Mouse (Mus musculus): ENCODE results near the gene Ap2a2. TPM values are rescaled to one million over a fixed set of nuclear protein-coding genes. Genes with fewer than 3 reads are reported as not detected.

Gene Ap2a2
- 104 TPM in 2 replicates for polyA plus RNA-seq (2014; fragmentation: Nextera tagmentation; extraction: Ambion mirVana)

DNA sequence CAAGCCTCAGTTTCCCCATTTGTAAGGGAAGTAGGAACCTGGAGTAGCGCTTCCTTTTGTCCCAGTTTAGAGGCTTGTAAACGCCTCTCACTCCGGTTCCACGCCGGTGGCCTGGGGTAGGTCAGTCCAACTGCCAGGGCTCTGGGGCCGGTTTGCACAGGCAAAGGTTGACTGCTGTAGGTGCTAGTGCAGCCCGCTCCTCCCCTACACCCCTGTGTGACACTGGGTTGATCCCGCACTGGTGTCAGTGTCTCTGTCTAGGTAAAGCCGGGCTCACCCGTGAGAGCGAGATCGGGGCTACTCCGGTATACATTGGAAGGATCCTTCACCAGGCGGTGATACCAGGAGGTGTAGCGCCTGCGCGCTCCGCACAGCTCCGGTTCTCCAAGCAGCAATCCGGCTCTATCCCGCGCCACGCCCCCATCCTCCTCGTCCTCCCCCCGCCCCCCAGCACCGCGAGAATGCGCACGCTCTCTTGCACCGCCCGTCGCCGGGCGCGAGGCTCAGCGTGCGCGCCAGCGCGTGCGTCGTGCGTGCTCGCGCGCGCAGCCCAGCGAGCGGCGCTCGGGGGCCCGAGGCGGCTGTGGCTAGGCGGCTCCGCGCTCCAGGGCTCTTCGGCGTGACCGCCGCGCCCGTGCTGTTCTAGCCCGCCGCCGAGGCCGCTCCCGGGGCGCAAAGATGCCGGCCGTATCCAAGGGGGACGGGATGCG, at the start of gene Ap2a2:
Ap2a2 (plus strand) TSS at position 492 of the 710 bp plus-strand sequence.
- WGBS = under 1% methylated on average over 65 of the region's 72 CpGs
- Histone ChIP-seq H3K4me2 (replicated peaks) (peak within 1 kb of the TSS; percentile 74), H3K36me3 (replicated peaks; ENCODE audit: control insufficient read depth, insufficient read depth) (peaks cover 4% of the 10 kb centered on the region; the same call in 1 of the 2 replicates), H3K4me1 (replicated peaks; ENCODE audit: control insufficient read depth, insufficient read depth, low read length) (peaks cover 23% of the 10 kb centered on the region), H3K9ac (peak within 1 kb of the TSS; percentile 88), H3K27me3 (ENCODE audit: control insufficient read depth, insufficient read depth, low read length) (no peaks in the 10 kb centered on the region), H3K9me3 (ENCODE audit: control insufficient read depth, low read length) (no peaks in the 10 kb centered on the region), H3K27ac (peak within 1 kb of the TSS; percentile 84), H3K4me3 (replicated peaks; ENCODE audit: low read length) (peak within 1 kb of the TSS; percentile 75)
- ATAC-seq (ENCODE audit: low FRiP score) = peak; percentile 95
- DNase-seq (ENCODE audit: low spot score) = peak; percentile 97

DNA sequence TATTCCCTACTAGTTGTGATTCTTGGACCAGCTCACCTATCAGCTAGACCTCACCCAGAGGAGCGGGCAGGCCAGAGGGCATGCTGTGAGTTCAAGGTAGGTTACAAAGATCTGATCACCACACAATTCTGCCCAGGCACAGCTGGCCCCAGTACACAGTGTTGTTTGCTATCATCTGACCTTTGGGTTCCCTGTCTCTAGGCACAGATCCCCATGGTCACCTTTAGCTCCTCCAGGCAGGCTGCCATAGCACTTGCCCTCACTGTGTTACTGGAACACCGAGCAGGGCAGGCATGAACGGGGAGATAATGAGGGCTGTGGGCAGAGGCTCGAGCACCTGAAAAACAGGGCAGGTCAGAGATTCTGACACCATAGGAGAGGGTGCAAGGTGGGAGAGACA, 44.3 kb upstream of the Ap2a2 start:
- no peaks in the 10 kb centered on the region for H3K4me1 ChIP-seq (replicated peaks; ENCODE audit: control insufficient read depth, insufficient read depth, low read length)
- no peak overlapping the region for H3K4me3 ChIP-seq (replicated peaks; ENCODE audit: low read length)
- 96% methylated on average over 4 of the region's 4 CpGs for WGBS
- no peak overlapping the region for H3K9ac ChIP-seq
- peaks cover 71% of the 10 kb centered on the region for H3K36me3 ChIP-seq (replicated peaks; ENCODE audit: control insufficient read depth, insufficient read depth)
- H3K9me3 ChIP-seq (ENCODE audit: control insufficient read depth, low read length) = no peaks in the 10 kb centered on the region
- no peaks in the 10 kb centered on the region for H3K27me3 ChIP-seq (ENCODE audit: control insufficient read depth, insufficient read depth, low read length)
- no peak for ATAC-seq (ENCODE audit: low FRiP score)
- H3K27ac ChIP-seq = no peak overlapping the region
- H3K4me2 ChIP-seq (replicated peaks) = no peak overlapping the region
- DNase-seq (ENCODE audit: low spot score) = no peak

- Histone ChIP-seq H3K27me3 (ENCODE audit: control insufficient read depth, insufficient read depth, low read length) (no peaks in the 10 kb centered on the region), H3K4me1 (replicated peaks; ENCODE audit: control insufficient read depth, insufficient read depth, low read length) (no peaks in the 10 kb centered on the region), H3K9ac (no peak overlapping the region), H3K4me3 (replicated peaks; ENCODE audit: low read length) (no peak overlapping the region), H3K9me3 (ENCODE audit: control insufficient read depth, low read length) (no peaks in the 10 kb centered on the region), H3K27ac (no peak overlapping the region), H3K36me3 (replicated peaks; ENCODE audit: control insufficient read depth, insufficient read depth) (peaks cover 68% of the 10 kb centered on the region), H3K4me2 (replicated peaks) (no peak overlapping the region)
- no peak for DNase-seq (ENCODE audit: low spot score)
- no peak for ATAC-seq (ENCODE audit: low FRiP score)
- WGBS = 73% methylated on average over 5 of the region's 5 CpGs
Measured at GRCm38 (mm10) chr7:141518296-141518695, 43.7 kb upstream of the Ap2a2 start.

DNA sequence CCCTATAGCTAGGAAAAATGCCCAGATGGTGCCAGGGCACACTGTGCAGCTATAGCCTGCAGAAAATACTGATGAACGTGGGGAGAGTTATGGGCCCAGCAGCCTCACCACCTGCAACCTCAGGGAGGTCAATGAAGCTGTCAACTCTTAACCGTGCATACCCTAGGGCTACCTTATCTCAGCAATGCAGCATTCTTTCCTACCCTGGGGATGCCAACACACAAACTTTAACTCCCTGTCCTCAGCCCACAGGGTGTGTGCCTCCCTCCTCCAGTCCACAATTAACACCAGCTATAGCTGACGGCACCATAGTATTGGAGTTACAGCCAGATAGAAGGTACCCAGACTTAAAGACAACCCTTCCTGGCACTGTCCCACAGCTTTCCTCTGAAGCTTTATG, 43.0 kb upstream of the Ap2a2 start:
- Histone ChIP-seq H3K36me3 (replicated peaks; ENCODE audit: control insufficient read depth, insufficient read depth) (peaks cover 61% of the 10 kb centered on the region), H3K4me2 (replicated peaks) (no peak overlapping the region), H3K27ac (no peak overlapping the region), H3K4me3 (replicated peaks; ENCODE audit: low read length) (no peak overlapping the region), H3K9ac (no peak overlapping the region), H3K9me3 (ENCODE audit: control insufficient read depth, low read length) (no peaks in the 10 kb centered on the region), H3K4me1 (replicated peaks; ENCODE audit: control insufficient read depth, insufficient read depth, low read length) (no peaks in the 10 kb centered on the region), H3K27me3 (ENCODE audit: control insufficient read depth, insufficient read depth, low read length) (no peaks in the 10 kb centered on the region)
- no peak for ATAC-seq (ENCODE audit: low FRiP score)
- 72% methylated on average over 3 of the region's 3 CpGs for WGBS
- DNase-seq (ENCODE audit: low spot score) = no peak

GRCm38 (mm10) chr7:141519795-141520194, 42.2 kb upstream of the Ap2a2 start:
- H3K9ac ChIP-seq = no peak overlapping the region
- H3K27me3 ChIP-seq (ENCODE audit: control insufficient read depth, insufficient read depth, low read length) = no peaks in the 10 kb centered on the region
- DNase-seq (ENCODE audit: low spot score) (no peak), ATAC-seq (ENCODE audit: low FRiP score) (no peak)
- H3K4me3 ChIP-seq (replicated peaks; ENCODE audit: low read length) = no peak overlapping the region
- H3K4me2 ChIP-seq (replicated peaks) = no peak overlapping the region
- 82% methylated on average over 1 of the region's 1 CpGs for WGBS
- H3K4me1 ChIP-seq (replicated peaks; ENCODE audit: control insufficient read depth, insufficient read depth, low read length) = no peaks in the 10 kb centered on the region
- no peaks in the 10 kb centered on the region for H3K9me3 ChIP-seq (ENCODE audit: control insufficient read depth, low read length)
- peaks cover 55% of the 10 kb centered on the region for H3K36me3 ChIP-seq (replicated peaks; ENCODE audit: control insufficient read depth, insufficient read depth)
- H3K27ac ChIP-seq = no peak overlapping the region

GRCm38 (mm10) chr7:141523007-141523406, 39.0 kb upstream of the Ap2a2 start:
- peaks cover 50% of the 10 kb centered on the region for H3K36me3 ChIP-seq (replicated peaks; ENCODE audit: control insufficient read depth, insufficient read depth)

DNA sequence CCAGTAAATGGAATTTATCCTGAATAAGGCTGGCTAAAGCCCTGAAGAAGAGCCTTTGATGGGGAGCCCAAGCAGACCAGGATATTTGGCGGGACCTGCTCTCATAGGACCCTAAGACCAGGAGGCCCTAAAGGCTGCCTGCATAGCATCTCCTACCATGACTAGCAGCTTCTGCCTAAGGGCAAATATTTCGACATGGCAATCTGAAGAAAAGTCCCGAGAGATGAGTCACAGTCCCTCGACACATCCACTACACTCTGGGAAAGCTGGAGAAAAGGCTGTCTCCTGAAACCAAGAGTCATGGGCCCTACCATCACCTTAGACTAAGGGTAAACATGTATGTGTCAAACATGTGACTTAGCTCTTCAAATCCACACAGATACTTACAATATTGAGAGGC, 37.7 kb upstream of the Ap2a2 start:
- no peaks in the 10 kb centered on the region for H3K27me3 ChIP-seq (ENCODE audit: control insufficient read depth, insufficient read depth, low read length)
- H3K27ac ChIP-seq = no peak overlapping the region
- no peak overlapping the region for H3K9ac ChIP-seq
- H3K36me3 ChIP-seq (replicated peaks; ENCODE audit: control insufficient read depth, insufficient read depth) = peaks cover 58% of the 10 kb centered on the region
- no peak for ATAC-seq (ENCODE audit: low FRiP score)
- WGBS = 85% methylated on average over 4 of the region's 4 CpGs
- H3K4me1 ChIP-seq (replicated peaks; ENCODE audit: control insufficient read depth, insufficient read depth, low read length) = no peaks in the 10 kb centered on the region
- no peaks in the 10 kb centered on the region for H3K9me3 ChIP-seq (ENCODE audit: control insufficient read depth, low read length)
- no peak for DNase-seq (ENCODE audit: low spot score)
- H3K4me3 ChIP-seq (replicated peaks; ENCODE audit: low read length) = no peak overlapping the region
- H3K4me2 ChIP-seq (replicated peaks) = no peak overlapping the region

More at GRCm38 (mm10) chr7:141523007-141523406, 39.0 kb upstream of the Ap2a2 start:
- Histone ChIP-seq H3K4me3 (replicated peaks; ENCODE audit: low read length) (no peak overlapping the region), H3K27ac (no peak overlapping the region), H3K9me3 (ENCODE audit: control insufficient read depth, low read length) (no peaks in the 10 kb centered on the region), H3K27me3 (ENCODE audit: control insufficient read depth, insufficient read depth, low read length) (no peaks in the 10 kb centered on the region), H3K4me2 (replicated peaks) (no peak overlapping the region), H3K9ac (no peak overlapping the region), H3K4me1 (replicated peaks; ENCODE audit: control insufficient read depth, insufficient read depth, low read length) (no peaks in the 10 kb centered on the region)
- ATAC-seq (ENCODE audit: low FRiP score) = no peak
- DNase-seq (ENCODE audit: low spot score) = no peak
- 31% methylated on average over 4 of the region's 4 CpGs for WGBS

- Histone ChIP-seq H3K27me3 (ENCODE audit: control insufficient read depth, insufficient read depth, low read length) (no peaks in the 10 kb centered on the region), H3K4me3 (replicated peaks; ENCODE audit: low read length) (no peak overlapping the region), H3K4me2 (replicated peaks) (no peak overlapping the region), H3K36me3 (replicated peaks; ENCODE audit: control insufficient read depth, insufficient read depth) (peaks cover 58% of the 10 kb centered on the region), H3K27ac (0 out of 2 replicates have a peak overlapping the region, but pooled peaks have one; percentile 26), H3K4me1 (replicated peaks; ENCODE audit: control insufficient read depth, insufficient read depth, low read length) (no peaks in the 10 kb centered on the region), H3K9ac (no peak overlapping the region), H3K9me3 (ENCODE audit: control insufficient read depth, low read length) (no peaks in the 10 kb centered on the region)
- WGBS = 54% methylated on average over 6 of the region's 6 CpGs
- DNase-seq (ENCODE audit: low spot score) = peak; percentile 86
- ATAC-seq (ENCODE audit: low FRiP score) = peak; percentile 90
Measured at GRCm38 (mm10) chr7:141524760-141525579, 37.0 kb upstream of the Ap2a2 start.

GRCm38 (mm10) chr7:141525580-141525925, 36.4 kb upstream of the Ap2a2 start:
- Histone ChIP-seq H3K9ac (no peak overlapping the region), H3K36me3 (replicated peaks; ENCODE audit: control insufficient read depth, insufficient read depth) (peaks cover 63% of the 10 kb centered on the region), H3K9me3 (ENCODE audit: control insufficient read depth, low read length) (no peaks in the 10 kb centered on the region), H3K4me2 (replicated peaks) (no peak overlapping the region), H3K27ac (no peak overlapping the region), H3K27me3 (ENCODE audit: control insufficient read depth, insufficient read depth, low read length) (no peaks in the 10 kb centered on the region), H3K4me1 (replicated peaks; ENCODE audit: control insufficient read depth, insufficient read depth, low read length) (no peaks in the 10 kb centered on the region), H3K4me3 (replicated peaks; ENCODE audit: low read length) (no peak overlapping the region)
- ATAC-seq (ENCODE audit: low FRiP score) (peak; percentile 17; the same call in 1 of the 2 replicates), DNase-seq (ENCODE audit: low spot score) (no peak)
- WGBS = 85% methylated on average over 4 of the region's 4 CpGs

Measured in hindbrain, embryonic 14.5 days (tissue).